Mouse (Mus musculus): ENCODE measurements around the gene Leprot. TPM values are rescaled to one million over a fixed set of nuclear protein-coding genes. Genes with fewer than 3 reads are reported as not detected.

The Leprot gene
- 84.7 and 90.7 TPM in 2 replicates for polyA plus RNA-seq (2014; fragmentation: Nextera tagmentation; extraction: Ambion mirVana)

GRCm38 (mm10) chr4:101647196-101647905 lies at the start of gene Leprot:
Leprot (plus strand) TSS chr4:101647718.
- under 1% methylated on average over 39 of the region's 39 CpGs for WGBS
- ATAC-seq (ENCODE audit: low FRiP score) = peak; percentile 98
- Histone ChIP-seq H3K9ac (peak within 1 kb of the TSS; percentile 87), H3K4me3 (replicated peaks; ENCODE audit: low read length) (peak within 1 kb of the TSS; percentile 84), H3K27me3 (ENCODE audit: control insufficient read depth, insufficient read depth, low read length) (no peaks in the 10 kb centered on the region), H3K27ac (peak within 1 kb of the TSS; percentile 90), H3K4me1 (replicated peaks; ENCODE audit: control insufficient read depth, insufficient read depth, low read length) (peaks cover 12% of the 10 kb centered on the region), H3K36me3 (replicated peaks; ENCODE audit: control insufficient read depth, insufficient read depth) (peaks cover 6% of the 10 kb centered on the region; the same call in 1 of the 2 replicates), H3K9me3 (ENCODE audit: control insufficient read depth, low read length) (no peaks in the 10 kb centered on the region), H3K4me2 (replicated peaks) (peak within 1 kb of the TSS; percentile 54)
- DNase-seq (ENCODE audit: low spot score) = peak; percentile 99

GRCm38 (mm10) chr4:101601758-101602157 lies 45.8 kb upstream of the Leprot start:
- Histone ChIP-seq H3K9me3 (ENCODE audit: control insufficient read depth, low read length) (no peaks in the 10 kb centered on the region), H3K4me1 (replicated peaks; ENCODE audit: control insufficient read depth, insufficient read depth, low read length) (no peaks in the 10 kb centered on the region), H3K9ac (no peak overlapping the region), H3K36me3 (replicated peaks; ENCODE audit: control insufficient read depth, insufficient read depth) (peaks cover 12% of the 10 kb centered on the region; the same call in 1 of the 2 replicates), H3K4me2 (replicated peaks) (no peak overlapping the region), H3K27ac (no peak overlapping the region), H3K27me3 (ENCODE audit: control insufficient read depth, insufficient read depth, low read length) (no peaks in the 10 kb centered on the region), H3K4me3 (replicated peaks; ENCODE audit: low read length) (no peak overlapping the region)
- ATAC-seq (ENCODE audit: low FRiP score) = no peak
- peak; percentile 37 for DNase-seq (ENCODE audit: low spot score)

GRCm38 (mm10) chr4:101603635-101604034 lies 43.9 kb upstream of the Leprot start:
- Histone ChIP-seq H3K4me2 (replicated peaks) (no peak overlapping the region), H3K9ac (no peak overlapping the region), H3K9me3 (ENCODE audit: control insufficient read depth, low read length) (no peaks in the 10 kb centered on the region), H3K27ac (no peak overlapping the region), H3K36me3 (replicated peaks; ENCODE audit: control insufficient read depth, insufficient read depth) (peaks cover 15% of the 10 kb centered on the region), H3K27me3 (ENCODE audit: control insufficient read depth, insufficient read depth, low read length) (no peaks in the 10 kb centered on the region), H3K4me3 (replicated peaks; ENCODE audit: low read length) (no peak overlapping the region), H3K4me1 (replicated peaks; ENCODE audit: control insufficient read depth, insufficient read depth, low read length) (no peaks in the 10 kb centered on the region)
- no peak for ATAC-seq (ENCODE audit: low FRiP score)
- WGBS = 83% methylated on average over 3 of the region's 3 CpGs
- DNase-seq (ENCODE audit: low spot score) = no peak

GRCm38 (mm10) chr4:101616520-101616919 lies 31.0 kb upstream of the Leprot start:
- no peak overlapping the region for H3K4me2 ChIP-seq (replicated peaks)
- peaks cover 85% of the 10 kb centered on the region for H3K36me3 ChIP-seq (replicated peaks; ENCODE audit: control insufficient read depth, insufficient read depth)
- WGBS = 81% methylated on average over 5 of the region's 5 CpGs
- no peaks in the 10 kb centered on the region for H3K9me3 ChIP-seq (ENCODE audit: control insufficient read depth, low read length)
- DNase-seq (ENCODE audit: low spot score) (no peak), ATAC-seq (ENCODE audit: low FRiP score) (no peak)
- no peak overlapping the region for H3K9ac ChIP-seq
- H3K4me1 ChIP-seq (replicated peaks; ENCODE audit: control insufficient read depth, insufficient read depth, low read length) = no peaks in the 10 kb centered on the region
- H3K4me3 ChIP-seq (replicated peaks; ENCODE audit: low read length) = no peak overlapping the region
- H3K27me3 ChIP-seq (ENCODE audit: control insufficient read depth, insufficient read depth, low read length) = no peaks in the 10 kb centered on the region
- no peak overlapping the region for H3K27ac ChIP-seq

GRCm38 (mm10) chr4:101617742-101618141 lies 29.8 kb upstream of the Leprot start:
- H3K4me2 ChIP-seq (replicated peaks) = no peak overlapping the region
- H3K9ac ChIP-seq = no peak overlapping the region
- no peak overlapping the region for H3K4me3 ChIP-seq (replicated peaks; ENCODE audit: low read length)
- WGBS = 72% methylated on average over 2 of the region's 2 CpGs
- no peak overlapping the region for H3K27ac ChIP-seq
- no peaks in the 10 kb centered on the region for H3K27me3 ChIP-seq (ENCODE audit: control insufficient read depth, insufficient read depth, low read length)
- H3K36me3 ChIP-seq (replicated peaks; ENCODE audit: control insufficient read depth, insufficient read depth) = peaks cover 85% of the 10 kb centered on the region
- no peaks in the 10 kb centered on the region for H3K9me3 ChIP-seq (ENCODE audit: control insufficient read depth, low read length)
- ATAC-seq (ENCODE audit: low FRiP score) = no peak
- H3K4me1 ChIP-seq (replicated peaks; ENCODE audit: control insufficient read depth, insufficient read depth, low read length) = no peaks in the 10 kb centered on the region
- no peak for DNase-seq (ENCODE audit: low spot score)

GRCm38 (mm10) chr4:101620206-101620605 lies 27.3 kb upstream of the Leprot start:
- Histone ChIP-seq H3K4me2 (replicated peaks) (no peak overlapping the region), H3K27ac (no peak overlapping the region), H3K9me3 (ENCODE audit: control insufficient read depth, low read length) (no peaks in the 10 kb centered on the region), H3K9ac (no peak overlapping the region), H3K4me3 (replicated peaks; ENCODE audit: low read length) (no peak overlapping the region), H3K4me1 (replicated peaks; ENCODE audit: control insufficient read depth, insufficient read depth, low read length) (no peaks in the 10 kb centered on the region), H3K27me3 (ENCODE audit: control insufficient read depth, insufficient read depth, low read length) (no peaks in the 10 kb centered on the region), H3K36me3 (replicated peaks; ENCODE audit: control insufficient read depth, insufficient read depth) (peaks cover 72% of the 10 kb centered on the region)
- whole genome bisulfite sequencing = 70% methylated on average over 2 of the region's 2 CpGs
- DNase-seq (ENCODE audit: low spot score) (no peak), ATAC-seq (ENCODE audit: low FRiP score) (no peak)

GRCm38 (mm10) chr4:101621241-101621640 lies 26.3 kb upstream of the Leprot start:
- ATAC-seq (ENCODE audit: low FRiP score) = no peak
- 87% methylated on average over 5 of the region's 5 CpGs for WGBS
- Histone ChIP-seq H3K9ac (no peak overlapping the region), H3K27ac (no peak overlapping the region), H3K36me3 (replicated peaks; ENCODE audit: control insufficient read depth, insufficient read depth) (peaks cover 70% of the 10 kb centered on the region), H3K27me3 (ENCODE audit: control insufficient read depth, insufficient read depth, low read length) (no peaks in the 10 kb centered on the region), H3K4me3 (replicated peaks; ENCODE audit: low read length) (no peak overlapping the region), H3K9me3 (ENCODE audit: control insufficient read depth, low read length) (no peaks in the 10 kb centered on the region), H3K4me2 (replicated peaks) (no peak overlapping the region), H3K4me1 (replicated peaks; ENCODE audit: control insufficient read depth, insufficient read depth, low read length) (no peaks in the 10 kb centered on the region)
- DNase-seq (ENCODE audit: low spot score) = no peak

GRCm38 (mm10) chr4:101625278-101625677 lies 22.2 kb upstream of the Leprot start:
- no peak for ATAC-seq (ENCODE audit: low FRiP score)
- H3K4me2 ChIP-seq (replicated peaks) = no peak overlapping the region
- DNase-seq (ENCODE audit: low spot score) = no peak
- no peak overlapping the region for H3K27ac ChIP-seq
- no peaks in the 10 kb centered on the region for H3K4me1 ChIP-seq (replicated peaks; ENCODE audit: control insufficient read depth, insufficient read depth, low read length)
- H3K4me3 ChIP-seq (replicated peaks; ENCODE audit: low read length) = no peak overlapping the region
- no peaks in the 10 kb centered on the region for H3K27me3 ChIP-seq (ENCODE audit: control insufficient read depth, insufficient read depth, low read length)
- H3K9me3 ChIP-seq (ENCODE audit: control insufficient read depth, low read length) = no peaks in the 10 kb centered on the region
- WGBS = 87% methylated on average over 5 of the region's 5 CpGs
- peaks cover 71% of the 10 kb centered on the region for H3K36me3 ChIP-seq (replicated peaks; ENCODE audit: control insufficient read depth, insufficient read depth)
- H3K9ac ChIP-seq = no peak overlapping the region

- DNase-seq (ENCODE audit: low spot score) (no peak), ATAC-seq (ENCODE audit: low FRiP score) (no peak)
- H3K4me2 ChIP-seq (replicated peaks) = no peak overlapping the region
- WGBS = 68% methylated on average over 2 of the region's 2 CpGs
- H3K4me1 ChIP-seq (replicated peaks; ENCODE audit: control insufficient read depth, insufficient read depth, low read length) = no peaks in the 10 kb centered on the region
- no peak overlapping the region for H3K9ac ChIP-seq
- H3K27ac ChIP-seq = no peak overlapping the region
- no peaks in the 10 kb centered on the region for H3K27me3 ChIP-seq (ENCODE audit: control insufficient read depth, insufficient read depth, low read length)
- H3K36me3 ChIP-seq (replicated peaks; ENCODE audit: control insufficient read depth, insufficient read depth) = peaks cover 78% of the 10 kb centered on the region
- H3K4me3 ChIP-seq (replicated peaks; ENCODE audit: low read length) = no peak overlapping the region
- no peaks in the 10 kb centered on the region for H3K9me3 ChIP-seq (ENCODE audit: control insufficient read depth, low read length)
These were observed 11.9 kb upstream of the Leprot start for GRCm38 (mm10) chr4:101635596-101635995.
